Mouse (Mus musculus): ENCODE results near the gene Gpr35.

GRCm38 (mm10) chr1:92910925-92911720 lies 39.5 kb upstream of the Gpr35 start:
- TF ChIP-seq CTCF (IDR thresholded peaks at IDR 0.05; ENCODE audit: borderline replicate concordance, insufficient read depth, low read length) (no peak), POLR2A (IDR thresholded peaks at IDR 0.05; ENCODE audit: low read depth, low read length) (0 out of 2 replicates have a peak, but pooled peaks have one; percentile 33)
